Mouse (Mus musculus) 3134 (cell line): ENCODE results near the gene F8a.
"Not testable (repeated sequence)": the region's sequence is repeated elsewhere in the genome, so short reads cannot be mapped to it uniquely, and the experiment has no call there.

Source experiments
- DNase-seq: peaks from one replicate; pipeline ENCODE4 v3.0.0-alpha.2; 2011; ENCODE audit warnings: low spot score; ENCODE audit not compliant: insufficient read length; ENCODE audit errors: extremely low read depth

The F8a gene

DNA sequence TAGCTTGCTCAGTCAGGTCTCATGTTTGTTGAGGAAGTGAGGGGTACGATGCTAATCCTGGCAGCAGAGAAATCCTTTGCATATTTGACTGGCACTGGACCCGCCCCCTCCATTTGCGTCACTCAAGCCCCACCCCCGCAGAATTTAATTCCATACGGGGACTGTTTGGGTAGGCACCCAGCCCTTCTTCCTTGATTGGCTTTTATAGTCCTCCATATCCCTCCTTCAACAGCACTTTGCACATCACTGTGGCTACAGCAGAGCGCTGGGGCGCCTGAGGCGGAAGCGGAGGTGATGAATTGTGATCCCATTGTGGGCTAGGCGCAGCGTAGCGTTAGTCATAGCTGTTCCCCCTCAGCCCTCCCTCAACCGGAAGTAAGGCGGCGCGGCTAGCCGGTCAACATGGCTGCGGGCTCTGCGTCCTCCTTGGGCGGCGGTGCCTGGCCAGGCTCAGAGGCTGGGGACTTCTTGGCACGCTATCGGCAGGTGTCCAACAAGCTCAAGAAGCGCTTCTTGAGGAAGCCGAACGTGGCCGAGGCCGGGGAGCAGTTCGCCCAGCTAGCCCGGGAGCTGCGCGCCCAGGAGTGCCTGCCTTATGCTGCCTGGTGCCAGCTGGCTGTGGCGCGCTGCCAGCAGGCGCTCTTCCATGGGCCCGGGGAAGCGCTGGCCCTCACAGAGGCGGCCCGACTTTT is at the start of gene F8a:
Gene F8a (plus strand): TSS at position 378 of the 692 bp plus-strand sequence.
- peak; percentile 89 for DNase-seq

DNA sequence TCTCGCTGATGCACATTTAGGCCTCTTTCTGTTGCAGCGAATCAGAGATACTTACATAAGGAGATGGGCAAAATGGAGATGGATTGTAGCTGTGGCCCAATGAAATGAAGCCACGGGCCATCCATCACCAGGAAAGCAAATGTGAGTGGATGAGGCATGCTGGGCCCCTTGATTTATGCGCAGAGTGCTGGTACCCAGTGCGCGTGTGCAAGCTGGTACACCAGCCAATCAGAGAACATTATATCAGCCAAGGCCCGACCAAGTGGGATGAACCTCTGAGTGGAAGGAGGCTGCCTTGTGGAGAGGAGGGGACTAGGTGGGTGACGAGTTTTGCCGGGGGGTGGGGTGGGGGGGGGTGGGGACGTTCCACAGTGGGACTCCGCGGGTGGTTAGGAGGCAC is 36.2 kb upstream of the F8a start, which contains the start of gene Xlr3b:
Gene Xlr3b (plus strand): TSS at position 274 of the 400 bp plus-strand sequence.
- not testable (repeated sequence) for DNase-seq

DNA sequence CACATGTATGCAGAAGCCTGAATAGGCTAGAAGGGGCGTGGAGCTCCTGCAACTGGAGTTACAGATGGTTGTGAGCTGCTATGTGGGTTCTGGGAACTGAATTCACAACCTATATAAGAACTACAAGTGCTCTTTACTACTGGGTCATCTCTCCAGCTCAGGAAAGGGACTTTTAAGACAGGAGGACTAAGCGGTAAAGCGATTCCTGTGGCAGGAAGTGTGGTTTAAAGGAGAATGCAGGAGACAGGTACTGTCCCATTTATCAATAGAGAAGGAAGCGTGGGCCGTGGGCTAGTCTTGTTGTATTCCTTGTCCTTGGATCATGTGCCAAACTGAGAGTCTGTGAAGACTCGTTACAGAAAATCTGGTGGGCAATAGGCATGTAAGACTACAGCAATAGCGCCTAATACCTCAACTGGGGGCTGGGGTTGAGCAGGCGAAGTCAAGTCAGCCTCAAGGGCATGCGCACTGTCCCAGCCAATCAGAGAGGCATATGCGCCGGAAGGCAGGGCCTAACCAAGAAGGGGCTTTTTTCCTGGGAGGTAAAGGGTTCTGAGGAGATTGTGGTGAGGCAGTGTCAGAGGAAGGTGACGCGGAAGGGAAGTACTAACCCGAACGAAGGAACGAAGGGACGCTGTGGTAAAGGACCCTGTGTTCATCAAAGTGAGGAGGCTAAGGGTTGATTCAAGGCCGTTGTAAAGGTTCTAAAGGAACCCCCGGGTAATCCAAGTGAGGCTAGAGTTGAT is 14.1 kb upstream of the F8a start, which contains the start of gene Xlr4b:
Gene Xlr4b (plus strand): TSS at position 515 of the 746 bp plus-strand sequence.
- not testable (repeated sequence) for DNase-seq

DNA sequence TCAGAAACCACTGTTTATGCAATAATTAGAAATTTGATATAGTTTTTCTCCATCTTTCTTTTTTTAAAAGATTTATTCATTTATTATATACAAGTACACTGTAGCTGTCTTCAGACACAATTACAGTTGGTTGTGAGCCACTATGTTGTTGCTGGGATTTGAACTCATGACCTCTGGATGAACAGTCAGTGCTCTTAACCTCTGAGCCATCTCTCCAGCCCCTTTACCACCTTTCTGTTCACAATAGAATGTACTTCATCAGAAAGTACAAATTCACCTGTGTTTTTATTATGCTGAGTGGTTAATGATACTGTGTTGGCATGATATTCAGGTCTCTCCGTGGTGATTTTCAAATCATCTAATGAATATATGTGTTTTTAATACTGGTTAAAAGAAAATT is 2.7 kb upstream of the F8a start:
- no peak for DNase-seq

DNA sequence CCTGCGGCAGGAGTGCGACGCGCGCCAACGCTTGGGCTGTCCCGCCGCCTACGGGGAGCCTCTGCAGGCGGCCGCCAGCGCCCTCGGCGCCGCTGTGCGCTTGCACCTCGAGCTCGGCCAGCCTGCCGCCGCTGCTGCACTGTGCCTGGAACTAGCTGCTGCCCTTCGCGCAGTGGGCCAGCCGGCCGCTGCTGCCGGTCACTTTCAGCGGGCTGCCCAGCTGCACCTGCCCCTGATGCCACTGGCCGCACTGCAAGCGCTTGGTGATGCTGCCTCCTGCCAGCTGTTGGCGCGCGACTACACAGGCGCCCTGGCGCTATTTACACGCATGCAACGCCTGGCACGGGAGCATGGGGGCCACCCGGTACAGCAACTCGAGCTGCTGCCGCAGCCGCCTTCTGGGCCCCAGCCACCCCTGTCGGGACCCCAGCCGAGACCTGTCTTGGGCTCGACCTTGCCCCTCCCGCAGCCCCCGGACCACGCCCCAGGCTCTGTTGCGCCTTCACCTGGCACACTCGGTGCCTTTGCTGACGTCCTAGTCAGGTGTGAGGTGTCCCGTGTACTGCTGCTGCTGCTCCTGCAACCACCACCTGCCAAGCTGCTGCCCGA is 619 bp downstream of the F8a start:
- DNase-seq, result peak; percentile 79

DNA sequence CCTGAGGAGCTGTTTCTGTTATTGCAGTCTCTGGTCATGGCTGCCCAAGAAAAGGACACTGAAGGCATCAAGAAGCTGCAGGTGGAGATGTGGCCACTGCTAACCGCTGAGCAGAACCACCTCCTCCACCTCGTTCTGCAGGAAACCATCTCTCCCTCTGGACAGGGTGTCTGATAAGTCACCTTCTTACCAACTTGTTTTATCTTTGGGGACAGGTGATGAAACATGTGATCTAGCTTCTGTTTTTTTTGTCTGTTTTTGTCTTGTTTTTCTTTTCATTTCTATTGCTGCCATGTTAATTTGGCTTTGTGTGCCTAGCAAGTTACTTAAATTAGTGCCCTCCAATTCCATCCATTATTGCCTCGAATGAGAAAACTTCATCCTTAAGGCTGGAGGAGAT is 1.2 kb downstream of the F8a start:
- no peak for DNase-seq

DNA sequence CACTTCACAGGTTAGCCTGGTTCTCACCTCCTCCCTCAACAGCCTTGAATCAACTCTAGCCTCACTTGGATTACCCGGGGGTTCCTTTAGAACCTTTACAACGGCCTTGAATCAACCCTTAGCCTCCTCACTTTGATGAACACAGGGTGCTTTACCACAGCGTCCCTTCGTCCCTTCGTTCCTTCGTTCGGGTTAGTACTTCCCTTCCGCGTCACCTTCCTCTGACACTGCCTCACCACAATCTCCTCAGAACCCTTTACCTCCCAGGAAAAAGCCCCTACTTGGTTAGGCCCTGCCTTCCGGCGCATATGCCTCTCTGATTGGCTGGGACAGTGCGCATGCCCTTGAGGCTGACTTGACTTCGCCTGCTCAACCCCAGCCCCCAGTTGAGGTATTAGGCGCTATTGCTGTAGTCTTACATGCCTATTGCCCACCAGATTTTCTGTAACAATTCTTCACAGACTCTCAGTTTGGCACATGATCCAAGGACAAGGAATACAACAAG is 14.8 kb downstream of the F8a start, which contains the start of gene Xlr4c:
Gene Xlr4c (minus strand): TSS at position 310 of the 505 bp plus-strand sequence.
- not testable (repeated sequence) for DNase-seq

DNA sequence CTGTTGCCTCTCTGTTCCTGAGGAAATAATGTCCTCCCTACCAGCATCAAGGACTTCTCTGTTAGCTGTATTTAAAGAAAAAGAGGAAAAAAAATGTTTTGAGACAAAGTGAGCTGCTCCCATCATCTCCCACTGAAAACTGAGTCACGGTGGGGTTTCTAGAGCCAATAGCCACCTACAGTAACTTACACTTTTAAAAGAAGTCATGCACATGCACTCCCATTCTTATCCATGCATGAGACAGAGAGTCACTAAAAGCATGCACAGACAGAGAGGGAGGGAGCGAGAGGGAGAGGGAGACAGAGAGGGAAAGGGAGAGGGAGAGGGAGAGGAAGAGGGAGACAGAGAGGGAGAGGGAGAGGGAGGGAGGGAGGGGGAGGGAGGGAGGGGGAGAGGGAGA is 34.3 kb downstream of the F8a start:
- DNase-seq, result not testable (repeated sequence)

DNA sequence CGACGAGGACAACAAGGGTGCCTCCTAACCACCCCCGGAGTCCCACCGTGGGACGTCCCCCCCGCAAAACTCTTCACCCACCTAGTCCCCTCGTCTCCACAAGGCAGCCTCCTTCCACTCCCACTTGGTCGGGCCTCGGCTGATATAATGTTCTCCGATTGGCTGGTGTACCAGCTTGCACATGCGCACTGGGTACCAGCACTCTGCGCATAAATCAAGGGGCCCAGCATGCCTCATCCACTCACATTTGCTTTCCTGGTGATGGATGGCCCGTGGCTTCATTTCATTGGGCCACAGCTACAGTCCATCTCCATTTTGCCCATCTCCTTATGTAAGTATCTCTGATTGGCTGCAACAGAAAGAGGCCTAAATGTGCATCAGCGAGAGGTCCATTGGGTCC is 37.2 kb downstream of the F8a start, which contains the start of gene Xlr3c:
Gene Xlr3c (minus strand): TSS at position 121 of the 400 bp plus-strand sequence.
- peak; percentile 45 for DNase-seq
